Mouse (Mus musculus) adipose tissue, adult 10 weeks (tissue): Measurements from ENCODE around the gene Chmp6. TPM values are rescaled to one million over a fixed set of nuclear protein-coding genes. Genes with fewer than 3 reads are reported as not detected.

Source experiments
- polyA plus RNA-seq: library from polyadenylated mRNA; stranded (reverse); fragments of 350-450 nt; fragmentation: Illumina TruSeq; extraction: RNeasy Lipid Tissue Mini Kit (QIAGEN cat#74804); gene quantifications from one replicate; pipeline ENCODE4 v1.2.3, GENCODE M21; 2014; ENCODE audit warnings: low read depth, low replicate concordance

The Chmp6 gene
- 38.9 TPM for polyA plus RNA-seq

DNA sequence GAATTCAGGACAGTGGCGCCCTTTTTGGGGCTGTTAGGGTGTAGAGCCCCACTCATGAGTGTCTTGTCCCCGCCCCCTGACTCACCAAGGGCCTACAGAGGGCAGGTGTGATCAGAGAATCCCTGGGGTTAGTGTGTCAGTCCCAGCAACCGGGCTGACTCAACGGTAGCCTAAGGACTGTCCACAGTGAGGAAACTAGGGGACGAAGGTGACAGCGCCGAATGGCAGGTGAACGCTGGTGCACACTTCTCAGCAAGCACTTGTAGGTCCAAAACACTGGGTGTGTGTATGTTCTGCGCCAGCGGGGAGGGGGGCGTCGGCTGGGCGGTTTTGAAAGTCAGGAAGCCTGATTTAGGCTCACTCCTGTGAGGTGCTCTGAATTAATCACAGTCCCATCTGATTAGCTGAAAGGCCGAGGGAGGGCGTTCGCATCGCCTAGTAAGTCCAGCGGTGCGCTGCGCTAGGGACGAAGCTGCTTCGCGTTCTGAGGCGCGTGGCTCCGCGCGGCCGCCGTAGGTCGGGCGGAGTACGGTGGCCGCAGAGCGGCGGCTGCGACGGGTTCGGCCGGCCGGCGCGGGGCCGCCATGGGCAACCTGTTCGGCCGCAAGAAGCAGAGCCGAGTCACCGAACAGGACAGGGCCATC, at the start of gene Chmp6:
Gene Chmp6 (plus strand): TSS at position 151 of the 644 bp plus-strand sequence.

DNA sequence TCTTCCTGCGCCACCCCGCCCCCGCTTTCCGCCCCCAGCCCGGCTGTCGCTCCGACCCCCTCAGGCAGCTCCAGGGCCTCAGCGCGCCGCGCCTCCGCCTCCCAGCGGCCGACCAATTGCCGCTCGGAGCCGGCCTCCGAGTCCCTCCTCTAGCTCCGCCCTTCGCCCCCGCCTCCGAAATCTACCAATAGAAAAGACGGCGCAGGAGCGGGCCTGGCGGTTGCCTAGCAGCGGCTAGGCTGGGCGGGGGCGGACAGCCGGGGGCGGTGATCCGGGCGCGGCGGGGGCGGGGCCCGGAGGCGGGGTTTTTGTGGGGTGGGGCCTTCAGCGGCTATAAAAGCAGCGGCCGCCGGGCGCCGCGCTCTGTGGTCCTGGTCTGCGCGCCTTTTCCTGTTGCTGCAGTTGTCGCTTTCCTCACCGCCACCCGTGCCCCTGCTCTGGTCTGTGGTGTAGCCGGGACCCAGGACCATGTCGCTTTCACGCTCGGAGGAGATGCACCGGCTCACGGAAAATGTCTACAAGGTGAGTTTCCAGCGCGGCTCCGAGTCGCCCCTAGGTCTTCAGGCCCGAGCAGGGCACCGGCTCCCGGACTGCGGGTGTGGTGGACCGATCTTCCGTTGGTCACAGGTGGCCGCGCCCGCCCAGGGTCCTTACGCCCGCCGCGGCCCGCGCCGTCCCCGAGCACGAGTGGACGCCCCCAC, 29.6 kb downstream of the Chmp6 start, which contains the start of gene Baiap2:
Gene Baiap2 (plus strand): TSS at position 37 of the 701 bp plus-strand sequence.

Other genes with a start within 250 kb of the Chmp6 start
- gene Baiap2, start 29.3 kb downstream of the Chmp6 start, polyA plus RNA-seq = 57.6 TPM
- 8.2 TPM for gene Aatk, start 133.7 kb downstream of the Chmp6 start, polyA plus RNA-seq
- gene Cep131, start 173.4 kb downstream of the Chmp6 start, polyA plus RNA-seq = 10.0 TPM
- 14.0 TPM for gene Tepsin, start 185.3 kb downstream of the Chmp6 start, polyA plus RNA-seq
- gene Ndufaf8, start 185.5 kb downstream of the Chmp6 start, polyA plus RNA-seq = 39.2 TPM
- 87.4 TPM for gene Slc38a10, start 237.9 kb downstream of the Chmp6 start, polyA plus RNA-seq